Mouse (Mus musculus) lung, postnatal 0 days (tissue): ENCODE measurements around the gene Rab23.

Source experiments
- CTCF ChIP-seq: IDR thresholded peaks from 2 replicates; pipeline ENCODE4 v1.5.1; 2016; ENCODE audit warnings: antibody characterized with exemption, mild to moderate bottlenecking
- EP300 ChIP-seq: IDR thresholded peaks from 2 replicates; pipeline ENCODE4 v1.6.1; 2016; ENCODE audit warnings: antibody characterized with exemption, mild to moderate bottlenecking, control low read depth

DNA sequence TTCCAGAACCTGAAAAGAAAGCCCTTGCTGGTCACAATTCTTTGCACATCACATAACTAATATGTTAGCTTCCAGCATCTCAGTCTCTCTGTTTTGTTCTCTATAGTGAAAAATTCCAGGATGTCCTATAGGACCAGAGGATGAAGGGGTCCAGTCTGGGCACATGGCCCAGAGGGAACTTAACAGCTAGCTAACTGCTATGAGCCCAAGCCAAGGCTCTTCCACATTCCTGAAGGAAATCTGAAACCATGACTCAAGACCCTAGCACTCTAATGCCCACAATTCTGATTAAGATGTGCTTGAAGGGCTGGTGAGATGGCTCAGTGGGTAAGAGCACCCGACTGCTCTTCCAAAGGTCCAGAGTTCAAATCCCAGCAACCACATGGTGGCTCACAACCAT is 2.1 kb upstream of the Rab23 start:
- no peak for TF ChIP-seq CTCF
- no peak for TF ChIP-seq EP300
